ENCODE assay signal across 7 mouse cellular contexts in genomic region chrX:59133834-59134165, GRCm38 (mm10).
DNase-seq lines count a peak whose midpoint lies in the region; ATAC-seq and TF ChIP-seq lines count a peak whose summit lies in the region.

No protein-coding gene starts in this region.

- intact Hi-C loops in left cerebral cortex, adult 2 months (cut with DNase I) = loop anchor here (5.0 to 10.0 kb wide), 2 partner anchors 46 to 99 kb away; no protein-coding TSS in a partner anchor

- H3K4me1 ChIP-seq in brown adipose tissue, adult 24 weeks (ENCODE audit: control insufficient read depth, insufficient read depth, insufficient read length, low read length) = no peaks in the 10 kb centered on the region
- no peaks in the 10 kb centered on the region for H3K4me1 ChIP-seq in forebrain, embryonic 15.5 days
- H3K4me1 ChIP-seq in limb, embryonic 14.5 days (ENCODE audit: control insufficient read depth, insufficient read depth, low read length) = no peaks in the 10 kb centered on the region

- no peaks in the 10 kb centered on the region for H3K36me3 ChIP-seq in forebrain, embryonic 15.5 days
- no peaks in the 10 kb centered on the region for H3K36me3 ChIP-seq in limb, embryonic 14.5 days (ENCODE audit: control insufficient read depth, insufficient read depth, low read length)

- H3K4me3 ChIP-seq in left cerebral cortex, adult 2 months = peak overlapping the region; percentile 56
- H3K4me3 ChIP-seq in brown adipose tissue, adult 24 weeks (ENCODE audit: insufficient read depth, low read depth, low read length) = peak overlapping the region; percentile 36
- H3K4me3 ChIP-seq in forebrain, embryonic 15.5 days = peak overlapping the region; percentile 59
- H3K4me3 ChIP-seq in limb, embryonic 14.5 days (replicated peaks; ENCODE audit: low read length) = peak overlapping the region; percentile 50

- no peak for TF ChIP-seq POLR2A in limb, embryonic 14.5 days (IDR thresholded peaks at IDR 0.05; ENCODE audit: borderline replicate concordance, extremely low read depth, insufficient read depth, insufficient read length)

- H3K27me3 ChIP-seq in forebrain, embryonic 15.5 days = no peaks in the 10 kb centered on the region
- H3K27me3 ChIP-seq in limb, embryonic 14.5 days (ENCODE audit: control insufficient read depth, insufficient read depth, low read length) = no peaks in the 10 kb centered on the region

- WGBS in forebrain, embryonic 15.5 days = 26% methylated on average over 24 of the region's 24 CpGs
- WGBS in limb, embryonic 14.5 days = 22% methylated on average over 24 of the region's 24 CpGs

- peak; percentile 61; the same call in 1 of the 2 replicates for ATAC-seq in forebrain, embryonic 15.5 days (replicated peaks)
- no peak for ATAC-seq in limb, embryonic 14.5 days (ENCODE audit: low FRiP score, low read depth)

- H3K27ac ChIP-seq in left cerebral cortex, adult 2 months = peak overlapping the region; percentile 84
- H3K27ac ChIP-seq in brown adipose tissue, adult 24 weeks (replicated peaks; ENCODE audit: low read depth, low read length) = no peak overlapping the region
- H3K27ac ChIP-seq in forebrain, embryonic 15.5 days (replicated peaks) = peak overlapping the region; percentile 52; the same call in 1 of the 2 replicates
- H3K27ac ChIP-seq in limb, embryonic 14.5 days (replicated peaks; ENCODE audit: low read depth, low read length) = no peak overlapping the region

- peak; percentile 19 to 42 for DNase-seq in left cerebral cortex, adult 2 months (ENCODE audit: extremely low spot score in 1 of 2, low spot score in 2 of 2)
- DNase-seq in left cerebral cortex, adult 11 months (ENCODE audit: low spot score) = no peak
- DNase-seq in limb, embryonic 14.5 days (ENCODE audit: low spot score) = no peak
- DNase-seq in right cerebral cortex, postnatal 4 days = peak; percentile 27
- DNase-seq in yolk sac, embryonic 10.5 days (ENCODE audit: low spot score) = no peak

- no peaks in the 10 kb centered on the region for H3K9me3 ChIP-seq in forebrain, embryonic 15.5 days
- H3K9me3 ChIP-seq in limb, embryonic 14.5 days (ENCODE audit: control insufficient read depth, low read length) = no peaks in the 10 kb centered on the region

- H3K4me2 ChIP-seq in forebrain, embryonic 15.5 days (replicated peaks) = peak overlapping the region; percentile 64
- peak overlapping the region; percentile 54 for H3K4me2 ChIP-seq in limb, embryonic 14.5 days (replicated peaks; ENCODE audit: low read depth, low read length, severe bottlenecking)

- peak overlapping the region; percentile 57 for H3K9ac ChIP-seq in forebrain, embryonic 15.5 days (replicated peaks)
- H3K9ac ChIP-seq in limb, embryonic 14.5 days (ENCODE audit: low read depth, low read length, severe bottlenecking) = peak overlapping the region; percentile 50

- TF ChIP-seq CTCF in left cerebral cortex, adult 2 months (IDR thresholded peaks at IDR 0.05) = no peak

Comparison
In these comparisons a context has a peak if more than half of its experiments do, and no peak if none do; other contexts are left out.
1. DNase-seq: peak in left cerebral cortex, adult 2 months (2 of 2) and right cerebral cortex, postnatal 4 days (single experiment); none in left cerebral cortex, adult 11 months (single experiment), limb, embryonic 14.5 days (single experiment) and yolk sac, embryonic 10.5 days (single experiment).
2. H3K27ac ChIP-seq: peak in left cerebral cortex, adult 2 months (single experiment) and forebrain, embryonic 15.5 days (single experiment); none in brown adipose tissue, adult 24 weeks (single experiment) and limb, embryonic 14.5 days (single experiment).
3. Peak in every context shown above with its lines, with median percentiles within 50 percentile points of each other: H3K4me3 ChIP-seq.